8 mouse cellular contexts compared by ENCODE assay signal in the genomic region with DNA sequence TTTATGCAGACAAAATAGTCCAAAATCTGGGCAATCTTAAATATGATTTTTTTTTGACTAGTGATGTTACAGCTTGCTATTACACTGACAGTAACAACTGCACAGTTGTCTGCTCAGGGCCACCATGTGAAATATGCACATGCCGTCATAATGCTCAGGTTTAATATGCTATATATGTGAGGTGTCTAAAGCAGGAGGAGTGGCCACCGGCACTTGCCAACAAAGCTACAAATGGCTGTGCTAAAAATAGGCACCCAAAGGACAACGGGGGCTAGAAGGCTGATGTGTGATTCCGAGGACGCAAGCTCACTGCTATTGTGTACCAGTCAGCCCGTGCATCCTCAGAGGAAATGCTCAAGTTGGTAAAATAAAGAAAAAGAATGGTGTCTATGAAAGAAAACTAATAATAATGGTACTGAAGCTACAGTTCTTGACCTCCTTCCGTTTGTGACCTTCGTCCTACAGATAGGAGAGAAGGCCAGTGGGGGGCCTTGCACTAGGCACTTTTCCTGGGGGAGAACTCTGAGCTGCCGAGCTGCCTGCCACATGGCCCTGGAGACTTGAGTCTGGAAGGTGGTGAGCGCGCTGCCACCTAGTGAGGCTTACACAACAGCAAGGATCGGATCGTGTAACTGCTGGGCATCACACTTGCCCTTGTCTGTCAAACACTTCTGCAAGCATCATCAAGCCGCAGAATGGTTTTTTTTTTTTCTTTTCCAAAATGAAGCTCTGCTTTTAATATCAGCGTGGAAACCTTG.
DNase-seq lines count a peak whose midpoint lies in the region; ATAC-seq lines count a peak whose summit lies in the region.

No protein-coding gene starts in this region.

- peak overlapping the region; percentile 89 for H3K27ac ChIP-seq in heart, embryonic 12.5 days (ENCODE audit: poor library complexity, severe bottlenecking)
- H3K27ac ChIP-seq in neural tube, embryonic 12.5 days: no peak overlapping the region

- H3K4me3 ChIP-seq in heart, embryonic 12.5 days: peak overlapping the region; percentile 34
- no peak overlapping the region for H3K4me3 ChIP-seq in neural tube, embryonic 12.5 days

- H3K36me3 ChIP-seq in heart, embryonic 12.5 days: peaks cover 34% of the 10 kb centered on the region
- no peaks in the 10 kb centered on the region for H3K36me3 ChIP-seq in neural tube, embryonic 12.5 days

- peak; percentile 45 to 77 for DNase-seq in adrenal gland, adult (ENCODE audit: inconsistent age in 2 of 2, low spot score in 1 of 2)
- DNase-seq in adrenal gland, adult 8-10 months: no peak
- peak; percentile 33 to 42 for DNase-seq in right cerebral cortex, adult 2 months (ENCODE audit: low spot score in 2 of 2)
- DNase-seq in right cerebral cortex, postnatal 36 days (ENCODE audit: low spot score in 2 of 2): no peak
- peak; percentile 23 to 26 for DNase-seq in left cerebral cortex, postnatal 14 days (ENCODE audit: low spot score in 2 of 2)

- 9% methylated on average over 15 of the region's 15 CpGs for WGBS in heart, embryonic 12.5 days
- 34% methylated on average over 15 of the region's 15 CpGs for WGBS in neural tube, embryonic 12.5 days

- H3K9me3 ChIP-seq in heart, embryonic 12.5 days (replicated peaks): no peaks in the 10 kb centered on the region
- H3K9me3 ChIP-seq in neural tube, embryonic 12.5 days: no peaks in the 10 kb centered on the region

- H3K4me2 ChIP-seq in heart, embryonic 12.5 days: peak overlapping the region; percentile 57
- H3K4me2 ChIP-seq in neural tube, embryonic 12.5 days (replicated peaks): peak overlapping the region; percentile 19; the same call in 1 of the 2 replicates

- intact Hi-C loops in left cerebral cortex, postnatal 14 days (cut with DNase I): no loop called here

- H3K27me3 ChIP-seq in heart, embryonic 12.5 days (replicated peaks): no peaks in the 10 kb centered on the region
- no peaks in the 10 kb centered on the region for H3K27me3 ChIP-seq in neural tube, embryonic 12.5 days (replicated peaks)

- ATAC-seq in heart, embryonic 12.5 days (ENCODE audit: insufficient number of reproducible peaks, low FRiP score): peak; percentile 70
- no peak for ATAC-seq in neural tube, embryonic 12.5 days (ENCODE audit: low FRiP score, low read depth)
- no peak for ATAC-seq in erythroblast, adult 5-6 weeks (replicated peaks; ENCODE audit: low FRiP score, poor library complexity, severe bottlenecking)

- peak overlapping the region; percentile 68 for H3K9ac ChIP-seq in heart, embryonic 12.5 days
- no peak overlapping the region for H3K9ac ChIP-seq in neural tube, embryonic 12.5 days

- peaks cover 27% of the 10 kb centered on the region for H3K4me1 ChIP-seq in heart, embryonic 12.5 days (replicated peaks)
- H3K4me1 ChIP-seq in neural tube, embryonic 12.5 days: no peaks in the 10 kb centered on the region

Comparison
In these comparisons a context has a peak if more than half of its experiments do, and no peak if none do; other contexts are left out.
1. DNase-seq: peak in adrenal gland, adult (2 of 2), right cerebral cortex, adult 2 months (2 of 2) and left cerebral cortex, postnatal 14 days (2 of 2); none in adrenal gland, adult 8-10 months (single experiment) and right cerebral cortex, postnatal 36 days (0 of 2).